Mouse (Mus musculus) Muller cell, postnatal 12 days (primary cell): ENCODE measurements around the gene 0610030E20Rik.

Experiments
- DNase-seq: peaks from one replicate; pipeline ENCODE4 v3.0.0-alpha.2; 2015; ENCODE audit errors: inconsistent ontology term

Gene 0610030E20Rik

GRCm38 (mm10) chr6:72390795-72391521, 43.8 kb downstream of the 0610030E20Rik start:
- DNase-seq: peak; percentile 27

- DNase-seq: no peak
Measured at GRCm38 (mm10) chr6:72392341-72392740, 45.2 kb downstream of the 0610030E20Rik start.

- peak; percentile 19 for DNase-seq
Measured at GRCm38 (mm10) chr6:72396837-72397251, 49.7 kb downstream of the 0610030E20Rik start.

- DNase-seq: no peak
Measured at GRCm38 (mm10) chr6:72399967-72400366, 52.9 kb downstream of the 0610030E20Rik start.

GRCm38 (mm10) chr6:72401875-72402274, 54.8 kb downstream of the 0610030E20Rik start:
- DNase-seq: peak; percentile 66
